Mouse (Mus musculus): ENCODE data around the gene Stat1.

Stat1 gene

GRCm38 (mm10) chr1:52118860-52119591, at the start of gene Stat1:
Gene Stat1 (plus strand): TSS chr1:52119440.
- DNase-seq (ENCODE audit: low spot score): peak; percentile 90

- DNase-seq (ENCODE audit: low spot score): peak; percentile 51
These were observed 39.4 kb upstream of the Stat1 start for GRCm38 (mm10) chr1:52079724-52080367.

- DNase-seq (ENCODE audit: low spot score): no peak
These were observed 38.9 kb upstream of the Stat1 start for GRCm38 (mm10) chr1:52080375-52080774.

GRCm38 (mm10) chr1:52086236-52086635, 33.0 kb upstream of the Stat1 start:
- DNase-seq (ENCODE audit: low spot score): no peak

- DNase-seq (ENCODE audit: low spot score): no peak
These were observed 32.1 kb upstream of the Stat1 start for GRCm38 (mm10) chr1:52087128-52087527.

- no peak for DNase-seq (ENCODE audit: low spot score)
These were observed 30.6 kb upstream of the Stat1 start for GRCm38 (mm10) chr1:52088634-52089033.

GRCm38 (mm10) chr1:52098618-52099232, 20.5 kb upstream of the Stat1 start:
- DNase-seq (ENCODE audit: low spot score): peak; percentile 58

GRCm38 (mm10) chr1:52100496-52100895, 18.7 kb upstream of the Stat1 start:
- peak; percentile 14 for DNase-seq (ENCODE audit: low spot score)

- DNase-seq (ENCODE audit: low spot score): no peak
These were observed 16.4 kb upstream of the Stat1 start for GRCm38 (mm10) chr1:52102795-52103194.

GRCm38 (mm10) chr1:52107206-52107605, 12.0 kb upstream of the Stat1 start:
- DNase-seq (ENCODE audit: low spot score): no peak

- no peak for DNase-seq (ENCODE audit: low spot score)
These were observed 8.0 kb upstream of the Stat1 start for GRCm38 (mm10) chr1:52111217-52111616.

- DNase-seq (ENCODE audit: low spot score): no peak
These were observed 6.9 kb upstream of the Stat1 start for GRCm38 (mm10) chr1:52112301-52112700.

- DNase-seq (ENCODE audit: low spot score): no peak
These were observed 6.1 kb upstream of the Stat1 start for GRCm38 (mm10) chr1:52113067-52113665.

- DNase-seq (ENCODE audit: low spot score): peak; percentile 96
These were observed 5.6 kb upstream of the Stat1 start for GRCm38 (mm10) chr1:52113666-52114069.

- DNase-seq (ENCODE audit: low spot score): no peak
These were observed 2.8 kb upstream of the Stat1 start for GRCm38 (mm10) chr1:52116441-52116840.

- DNase-seq (ENCODE audit: low spot score): no peak
These were observed 1.5 kb upstream of the Stat1 start for GRCm38 (mm10) chr1:52117777-52118176.

- peak; percentile 17 for DNase-seq (ENCODE audit: low spot score)
These were observed 451 bp downstream of the Stat1 start for GRCm38 (mm10) chr1:52119691-52120090.

GRCm38 (mm10) chr1:52120191-52120590, 951 bp downstream of the Stat1 start:
- DNase-seq (ENCODE audit: low spot score): no peak

- DNase-seq (ENCODE audit: low spot score): no peak
These were observed 1.8 kb downstream of the Stat1 start for GRCm38 (mm10) chr1:52121052-52121451.

- no peak for DNase-seq (ENCODE audit: low spot score)
These were observed 5.6 kb downstream of the Stat1 start for GRCm38 (mm10) chr1:52124818-52125217.

GRCm38 (mm10) chr1:52127350-52127749, 8.1 kb downstream of the Stat1 start:
- no peak for DNase-seq (ENCODE audit: low spot score)

GRCm38 (mm10) chr1:52129794-52130193, 10.6 kb downstream of the Stat1 start:
- no peak for DNase-seq (ENCODE audit: low spot score)

Measured in embryo, embryonic 10 days (tissue).